Mouse (Mus musculus): ENCODE results near the gene Epas1. TPM values are rescaled to one million over a fixed set of nuclear protein-coding genes. Genes with fewer than 3 reads are reported as not detected.

The Epas1 gene
- polyA plus RNA-seq (2014; fragmentation: Nextera tagmentation; extraction: Ambion mirVana), result 6.5 and 7.9 TPM in 2 replicates

- H3K27me3 ChIP-seq (ENCODE audit: control insufficient read depth, insufficient read depth, low read length), result peaks cover 21% of the 10 kb centered on the region
- H3K9ac ChIP-seq (ENCODE audit: low read length), result peak within 1 kb of the TSS; percentile 44
- peak within 1 kb of the TSS; percentile 12; the same call in 1 of the 2 replicates for H3K27ac ChIP-seq (replicated peaks; ENCODE audit: low read depth, low read length)
- peaks cover 9% of the 10 kb centered on the region; the same call in 1 of the 2 replicates for H3K4me1 ChIP-seq (ENCODE audit: control insufficient read depth, insufficient read depth, low read length)
- peak within 1 kb of the TSS; percentile 49 for H3K4me3 ChIP-seq (ENCODE audit: low read depth, low read length)
- no peaks in the 10 kb centered on the region for H3K9me3 ChIP-seq (ENCODE audit: control insufficient read depth, low read length)
- DNase-seq (ENCODE audit: low spot score) (peak; percentile 86), ATAC-seq (ENCODE audit: insufficient number of reproducible peaks, low FRiP score, low TSS enrichment, low read depth) (peak; percentile 94)
- WGBS, result under 1% methylated on average over 49 of the region's 60 CpGs
- H3K4me2 ChIP-seq (ENCODE audit: low read depth, severe bottlenecking), result peak within 1 kb of the TSS; percentile 91
- no peaks in the 10 kb centered on the region for H3K36me3 ChIP-seq (ENCODE audit: control insufficient read depth, insufficient read depth, low read length)
Measured at GRCm38 (mm10) chr17:86753130-86753821, at the start of gene Epas1. Gene Epas1 (plus strand): TSS chr17:86753700.

- Histone ChIP-seq H3K9ac (ENCODE audit: low read length) (no peak overlapping the region), H3K4me1 (ENCODE audit: control insufficient read depth, insufficient read depth, low read length) (no peaks in the 10 kb centered on the region), H3K27ac (replicated peaks; ENCODE audit: low read depth, low read length) (no peak overlapping the region), H3K4me3 (ENCODE audit: low read depth, low read length) (no peak overlapping the region), H3K9me3 (ENCODE audit: control insufficient read depth, low read length) (no peaks in the 10 kb centered on the region), H3K36me3 (ENCODE audit: control insufficient read depth, insufficient read depth, low read length) (no peaks in the 10 kb centered on the region), H3K27me3 (ENCODE audit: control insufficient read depth, insufficient read depth, low read length) (no peaks in the 10 kb centered on the region), H3K4me2 (ENCODE audit: low read depth, severe bottlenecking) (no peak overlapping the region)
- ATAC-seq (ENCODE audit: insufficient number of reproducible peaks, low FRiP score, low TSS enrichment, low read depth), result no peak
- 80% methylated on average over 3 of the region's 3 CpGs for WGBS
- DNase-seq (ENCODE audit: low spot score), result no peak
Measured at GRCm38 (mm10) chr17:86705236-86705635, 48.3 kb upstream of the Epas1 start.

- H3K4me2 ChIP-seq (ENCODE audit: low read depth, severe bottlenecking), result no peak overlapping the region
- H3K4me3 ChIP-seq (ENCODE audit: low read depth, low read length), result no peak overlapping the region
- H3K36me3 ChIP-seq (ENCODE audit: control insufficient read depth, insufficient read depth, low read length), result no peaks in the 10 kb centered on the region
- H3K9ac ChIP-seq (ENCODE audit: low read length), result no peak overlapping the region
- ATAC-seq (ENCODE audit: insufficient number of reproducible peaks, low FRiP score, low TSS enrichment, low read depth), result no peak
- H3K27me3 ChIP-seq (ENCODE audit: control insufficient read depth, insufficient read depth, low read length), result no peaks in the 10 kb centered on the region
- no peaks in the 10 kb centered on the region for H3K9me3 ChIP-seq (ENCODE audit: control insufficient read depth, low read length)
- H3K27ac ChIP-seq (replicated peaks; ENCODE audit: low read depth, low read length), result no peak overlapping the region
- DNase-seq (ENCODE audit: low spot score), result no peak
- WGBS, result 70% methylated on average over 1 of the region's 1 CpGs
- no peaks in the 10 kb centered on the region for H3K4me1 ChIP-seq (ENCODE audit: control insufficient read depth, insufficient read depth, low read length)
Measured at GRCm38 (mm10) chr17:86706467-86706866, 47.0 kb upstream of the Epas1 start.

GRCm38 (mm10) chr17:86709803-86710202, 43.7 kb upstream of the Epas1 start:
- H3K9ac ChIP-seq (ENCODE audit: low read length), result no peak overlapping the region
- DNase-seq (ENCODE audit: low spot score), result no peak
- H3K4me1 ChIP-seq (ENCODE audit: control insufficient read depth, insufficient read depth, low read length), result 0 out of 2 replicates have a peak, but pooled peaks cover 2% of the 10 kb centered on the region
- no peaks in the 10 kb centered on the region for H3K9me3 ChIP-seq (ENCODE audit: control insufficient read depth, low read length)
- no peak for ATAC-seq (ENCODE audit: insufficient number of reproducible peaks, low FRiP score, low TSS enrichment, low read depth)
- no peak overlapping the region for H3K4me2 ChIP-seq (ENCODE audit: low read depth, severe bottlenecking)
- H3K36me3 ChIP-seq (ENCODE audit: control insufficient read depth, insufficient read depth, low read length), result no peaks in the 10 kb centered on the region
- 86% methylated on average over 8 of the region's 8 CpGs for WGBS
- H3K27me3 ChIP-seq (ENCODE audit: control insufficient read depth, insufficient read depth, low read length), result no peaks in the 10 kb centered on the region
- no peak overlapping the region for H3K4me3 ChIP-seq (ENCODE audit: low read depth, low read length)
- H3K27ac ChIP-seq (replicated peaks; ENCODE audit: low read depth, low read length), result no peak overlapping the region

- H3K9me3 ChIP-seq (ENCODE audit: control insufficient read depth, low read length), result no peaks in the 10 kb centered on the region
- WGBS, result 80% methylated on average over 8 of the region's 8 CpGs
Measured at GRCm38 (mm10) chr17:86710379-86710778, 43.1 kb upstream of the Epas1 start.

GRCm38 (mm10) chr17:86711949-86712348, 41.6 kb upstream of the Epas1 start:
- no peak for DNase-seq (ENCODE audit: low spot score)
- ATAC-seq (ENCODE audit: insufficient number of reproducible peaks, low FRiP score, low TSS enrichment, low read depth), result no peak
- no peak overlapping the region for H3K4me2 ChIP-seq (ENCODE audit: low read depth, severe bottlenecking)

More at GRCm38 (mm10) chr17:86710379-86710778, 43.1 kb upstream of the Epas1 start:
- no peak overlapping the region for H3K4me2 ChIP-seq (ENCODE audit: low read depth, severe bottlenecking)
- no peak for ATAC-seq (ENCODE audit: insufficient number of reproducible peaks, low FRiP score, low TSS enrichment, low read depth)
- H3K4me3 ChIP-seq (ENCODE audit: low read depth, low read length), result no peak overlapping the region
- H3K4me1 ChIP-seq (ENCODE audit: control insufficient read depth, insufficient read depth, low read length), result 0 out of 2 replicates have a peak, but pooled peaks cover 2% of the 10 kb centered on the region
- no peaks in the 10 kb centered on the region for H3K36me3 ChIP-seq (ENCODE audit: control insufficient read depth, insufficient read depth, low read length)
- no peaks in the 10 kb centered on the region for H3K27me3 ChIP-seq (ENCODE audit: control insufficient read depth, insufficient read depth, low read length)
- no peak overlapping the region for H3K27ac ChIP-seq (replicated peaks; ENCODE audit: low read depth, low read length)
- no peak overlapping the region for H3K9ac ChIP-seq (ENCODE audit: low read length)
- DNase-seq (ENCODE audit: low spot score), result no peak

GRCm38 (mm10) chr17:86712601-86713000, 40.9 kb upstream of the Epas1 start:
- Histone ChIP-seq H3K27me3 (ENCODE audit: control insufficient read depth, insufficient read depth, low read length) (no peaks in the 10 kb centered on the region), H3K4me3 (ENCODE audit: low read depth, low read length) (no peak overlapping the region), H3K4me1 (ENCODE audit: control insufficient read depth, insufficient read depth, low read length) (0 out of 2 replicates have a peak, but pooled peaks cover 2% of the 10 kb centered on the region), H3K27ac (replicated peaks; ENCODE audit: low read depth, low read length) (no peak overlapping the region), H3K4me2 (ENCODE audit: low read depth, severe bottlenecking) (no peak overlapping the region), H3K36me3 (ENCODE audit: control insufficient read depth, insufficient read depth, low read length) (no peaks in the 10 kb centered on the region), H3K9ac (ENCODE audit: low read length) (no peak overlapping the region), H3K9me3 (ENCODE audit: control insufficient read depth, low read length) (no peaks in the 10 kb centered on the region)
- ATAC-seq (ENCODE audit: insufficient number of reproducible peaks, low FRiP score, low TSS enrichment, low read depth) (no peak), DNase-seq (ENCODE audit: low spot score) (no peak)
- WGBS, result 91% methylated on average over 8 of the region's 8 CpGs

More at GRCm38 (mm10) chr17:86711949-86712348, 41.6 kb upstream of the Epas1 start:
- Histone ChIP-seq H3K4me1 (ENCODE audit: control insufficient read depth, insufficient read depth, low read length) (0 out of 2 replicates have a peak, but pooled peaks cover 2% of the 10 kb centered on the region), H3K27ac (replicated peaks; ENCODE audit: low read depth, low read length) (no peak overlapping the region), H3K27me3 (ENCODE audit: control insufficient read depth, insufficient read depth, low read length) (no peaks in the 10 kb centered on the region), H3K36me3 (ENCODE audit: control insufficient read depth, insufficient read depth, low read length) (no peaks in the 10 kb centered on the region), H3K9me3 (ENCODE audit: control insufficient read depth, low read length) (no peaks in the 10 kb centered on the region), H3K4me3 (ENCODE audit: low read depth, low read length) (no peak overlapping the region), H3K9ac (ENCODE audit: low read length) (no peak overlapping the region)
- 74% methylated on average over 5 of the region's 5 CpGs for WGBS

- DNase-seq (ENCODE audit: low spot score), result peak; percentile 33
- 0 out of 2 replicates have a peak, but pooled peaks cover 2% of the 10 kb centered on the region for H3K4me1 ChIP-seq (ENCODE audit: control insufficient read depth, insufficient read depth, low read length)
- no peak overlapping the region for H3K9ac ChIP-seq (ENCODE audit: low read length)
- H3K36me3 ChIP-seq (ENCODE audit: control insufficient read depth, insufficient read depth, low read length), result no peaks in the 10 kb centered on the region
- H3K4me2 ChIP-seq (ENCODE audit: low read depth, severe bottlenecking), result no peak overlapping the region
- 15% methylated on average over 8 of the region's 8 CpGs for WGBS
- H3K9me3 ChIP-seq (ENCODE audit: control insufficient read depth, low read length), result no peaks in the 10 kb centered on the region
- H3K27ac ChIP-seq (replicated peaks; ENCODE audit: low read depth, low read length), result no peak overlapping the region
- H3K27me3 ChIP-seq (ENCODE audit: control insufficient read depth, insufficient read depth, low read length), result no peaks in the 10 kb centered on the region
- ATAC-seq (ENCODE audit: insufficient number of reproducible peaks, low FRiP score, low TSS enrichment, low read depth), result no peak
- H3K4me3 ChIP-seq (ENCODE audit: low read depth, low read length), result no peak overlapping the region
Measured at GRCm38 (mm10) chr17:86713591-86713990, 39.9 kb upstream of the Epas1 start.
